Mouse (Mus musculus): ENCODE measurements around the gene Kif5a. TPM values are rescaled to one million over a fixed set of nuclear protein-coding genes. Genes with fewer than 3 reads are reported as not detected.

Kif5a gene
- polyA plus RNA-seq, 1 experiment from 2014 or later = 39.4 TPM

DNA sequence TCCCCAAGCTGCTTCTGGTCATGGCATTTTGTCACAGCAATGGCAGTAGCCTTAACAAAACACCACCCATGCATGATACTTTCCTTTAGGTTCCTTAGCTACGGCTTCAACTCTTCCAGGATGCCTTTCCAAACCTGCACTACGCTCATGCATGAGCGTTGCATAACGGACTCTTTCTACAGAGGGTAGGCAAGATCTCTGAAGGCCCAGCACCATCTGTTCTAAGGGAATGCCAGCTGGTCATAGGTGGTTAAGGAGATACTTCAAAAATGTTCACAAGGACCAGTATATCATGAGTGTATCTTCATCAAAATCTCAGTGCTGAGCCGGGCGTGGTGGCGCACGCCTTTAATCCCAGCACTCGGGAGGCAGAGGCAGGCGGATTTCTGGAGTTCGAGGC lies 46.7 kb downstream of the Kif5a start:
- Histone ChIP-seq H3K4me3 (no peak overlapping the region), H3K36me3 (no peaks in the 10 kb centered on the region), H3K27ac (no peak overlapping the region), H3K4me1 (replicated peaks) (no peaks in the 10 kb centered on the region), H3K27me3 (ENCODE audit: insufficient read depth, poor library complexity, severe bottlenecking) (peaks cover 5% of the 10 kb centered on the region; the same call in 1 of the 2 replicates), H3K9me3 (no peaks in the 10 kb centered on the region)
- 94% methylated on average over 11 of the region's 11 CpGs for WGBS
- no peak for DNase-seq (ENCODE audit: low spot score)

DNA sequence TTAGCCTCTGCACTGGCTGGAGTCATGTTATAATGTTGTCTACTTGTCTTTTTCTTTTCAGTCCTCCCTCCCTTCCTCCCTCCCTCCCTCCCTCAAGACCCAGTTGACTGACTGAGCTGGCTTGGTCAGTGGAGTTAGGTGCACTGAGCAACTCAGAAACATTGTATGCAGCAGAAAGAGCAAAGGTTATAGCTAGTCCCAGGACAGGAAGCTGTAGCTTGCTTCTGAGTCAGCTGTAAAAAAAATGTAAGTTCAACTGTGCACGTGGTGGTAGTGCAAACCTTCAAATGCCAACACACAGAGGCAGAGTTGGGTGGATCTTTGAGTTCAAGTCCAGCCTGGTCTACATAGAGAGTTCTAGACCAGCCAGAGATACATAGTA lies 48.7 kb downstream of the Kif5a start:
- H3K4me1 ChIP-seq (replicated peaks) = peaks cover 18% of the 10 kb centered on the region
- peaks cover 5% of the 10 kb centered on the region; the same call in 1 of the 2 replicates for H3K27me3 ChIP-seq (ENCODE audit: insufficient read depth, poor library complexity, severe bottlenecking)
- DNase-seq (ENCODE audit: low spot score) = no peak
- no peaks in the 10 kb centered on the region for H3K9me3 ChIP-seq
- H3K4me3 ChIP-seq = no peak overlapping the region
- no peak overlapping the region for H3K27ac ChIP-seq
- 77% methylated on average over 1 of the region's 1 CpGs for WGBS
- no peaks in the 10 kb centered on the region for H3K36me3 ChIP-seq

DNA sequence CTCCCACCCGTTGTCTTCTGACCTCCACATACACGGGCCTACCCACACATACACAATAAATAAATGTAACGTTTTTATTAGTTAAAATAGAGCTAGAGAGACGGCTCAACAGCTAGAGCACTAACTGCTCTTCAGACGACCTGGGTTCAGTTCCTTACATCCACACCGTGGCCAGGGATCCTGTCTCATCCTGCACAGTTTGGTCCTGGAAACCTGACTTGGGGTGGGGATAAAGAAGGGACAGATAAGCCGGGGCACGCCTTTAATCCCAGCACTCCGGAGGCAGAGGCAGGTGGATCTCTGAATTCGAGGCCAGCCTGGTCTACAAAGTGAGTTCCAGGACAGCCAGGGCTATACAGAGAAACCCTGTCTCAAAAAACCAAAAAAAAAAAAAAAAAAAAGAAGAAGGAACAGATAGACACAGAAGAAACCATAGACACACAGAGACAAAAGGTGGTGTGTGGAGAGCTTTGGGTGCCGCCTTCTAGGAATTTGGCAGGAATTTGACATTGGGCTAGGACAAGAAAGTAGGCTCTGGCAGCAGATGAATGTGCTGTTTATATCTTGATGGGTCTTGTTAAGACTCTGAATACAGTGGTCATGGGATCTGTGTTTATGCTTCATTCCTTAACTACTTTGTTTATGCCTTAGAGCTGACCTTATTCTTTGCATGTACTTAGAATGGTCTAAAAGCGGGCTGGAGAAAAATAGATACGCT lies 49.3 kb downstream of the Kif5a start:
- Histone ChIP-seq H3K9me3 (no peaks in the 10 kb centered on the region), H3K27me3 (ENCODE audit: insufficient read depth, poor library complexity, severe bottlenecking) (peaks cover 5% of the 10 kb centered on the region; the same call in 1 of the 2 replicates), H3K4me1 (replicated peaks) (peaks cover 20% of the 10 kb centered on the region), H3K27ac (no peak overlapping the region), H3K36me3 (peaks cover 1% of the 10 kb centered on the region; the same call in 1 of the 2 replicates), H3K4me3 (no peak overlapping the region)
- WGBS = 85% methylated on average over 13 of the region's 13 CpGs
- no peak for DNase-seq (ENCODE audit: low spot score)

DNA sequence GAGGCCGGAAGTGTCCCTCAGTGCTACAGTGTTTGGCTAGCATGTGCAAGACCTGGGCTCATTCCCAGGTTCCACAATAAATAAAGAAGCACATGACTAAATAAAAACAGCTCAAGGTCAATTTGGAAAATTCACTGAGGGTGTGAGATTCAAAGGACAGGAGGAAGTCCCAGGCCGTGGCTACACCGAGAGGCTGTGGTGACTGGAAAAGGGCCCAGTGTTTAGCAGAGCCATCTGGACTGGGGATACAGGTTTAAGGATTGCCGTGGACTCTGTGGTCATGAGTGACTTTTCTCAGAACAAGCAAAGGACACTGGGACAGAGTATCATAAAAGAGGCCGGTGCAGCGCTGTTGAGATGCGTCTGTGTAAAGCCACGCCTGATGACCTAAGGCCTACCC lies 49.9 kb downstream of the Kif5a start:
- no peak overlapping the region for H3K27ac ChIP-seq
- H3K36me3 ChIP-seq = peaks cover 7% of the 10 kb centered on the region
- H3K27me3 ChIP-seq (ENCODE audit: insufficient read depth, poor library complexity, severe bottlenecking) = peaks cover 5% of the 10 kb centered on the region; the same call in 1 of the 2 replicates
- H3K9me3 ChIP-seq = no peaks in the 10 kb centered on the region
- 92% methylated on average over 8 of the region's 8 CpGs for WGBS
- H3K4me1 ChIP-seq (replicated peaks) = peaks cover 20% of the 10 kb centered on the region
- no peak for DNase-seq (ENCODE audit: low spot score)
- H3K4me3 ChIP-seq = no peak overlapping the region; the same call in 1 of the 2 replicates

DNA sequence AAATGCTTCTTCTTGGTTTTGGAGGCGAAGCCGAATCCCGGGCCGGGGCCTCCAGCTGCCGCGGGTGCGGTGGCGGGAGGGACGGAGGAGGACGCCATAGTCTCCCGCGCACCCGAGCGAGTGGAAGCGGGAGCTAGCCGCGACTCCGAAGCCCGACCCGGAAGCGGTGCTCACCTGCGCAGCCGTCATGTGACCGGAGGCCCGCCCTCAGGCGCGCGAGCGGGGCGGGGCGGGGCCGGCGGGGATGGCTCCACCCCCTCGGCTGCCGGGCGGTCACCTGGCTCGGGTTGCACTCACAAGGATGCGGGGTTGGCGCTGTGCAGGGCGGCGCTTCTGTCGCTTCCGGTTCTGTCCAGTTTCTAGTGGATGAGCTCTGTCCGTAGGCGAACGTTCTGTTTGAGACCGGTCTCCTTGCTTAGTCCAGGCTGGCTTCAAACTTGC lies 51.7 kb downstream of the Kif5a start, which contains the start of gene Pip4k2c:
TSS of gene Pip4k2c (minus strand) at position 172 of the 441 bp plus-strand sequence.
- H3K4me3 ChIP-seq = peak within 1 kb of the TSS; percentile 76
- H3K27me3 ChIP-seq (ENCODE audit: insufficient read depth, poor library complexity, severe bottlenecking) = peaks cover 5% of the 10 kb centered on the region; the same call in 1 of the 2 replicates
- peaks cover 20% of the 10 kb centered on the region for H3K4me1 ChIP-seq (replicated peaks)
- DNase-seq (ENCODE audit: low spot score) = peak; percentile 88
- under 1% methylated on average over 47 of the region's 47 CpGs for WGBS
- no peaks in the 10 kb centered on the region for H3K9me3 ChIP-seq
- H3K36me3 ChIP-seq = peaks cover 25% of the 10 kb centered on the region
- peak within 1 kb of the TSS; percentile 87 for H3K27ac ChIP-seq

DNA sequence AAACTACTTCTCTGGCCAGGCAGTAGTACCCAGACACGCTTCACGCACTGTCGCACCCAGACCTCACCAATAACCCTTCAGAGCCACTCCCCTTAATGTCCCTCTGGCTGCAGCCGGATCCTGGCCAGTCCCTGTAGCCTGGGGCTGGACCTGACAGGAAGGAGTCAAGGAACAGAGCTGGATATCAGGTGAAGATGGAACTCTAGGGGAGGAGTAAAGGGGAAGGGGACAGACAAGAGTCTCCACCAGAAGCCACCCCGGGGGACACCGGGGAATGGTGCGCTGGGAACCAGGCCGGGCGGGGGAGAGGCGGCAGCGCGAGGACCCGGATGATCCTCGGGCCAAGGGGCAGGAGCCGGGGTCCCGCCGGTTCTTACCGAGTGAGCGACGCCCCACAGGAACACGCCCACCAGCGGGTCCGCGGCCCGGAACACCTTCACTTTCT lies 52.2 kb downstream of the Kif5a start:
- Histone ChIP-seq H3K9me3 (no peaks in the 10 kb centered on the region), H3K4me1 (replicated peaks) (peaks cover 20% of the 10 kb centered on the region), H3K27ac (peak overlapping the region; percentile 87), H3K36me3 (peaks cover 30% of the 10 kb centered on the region), H3K27me3 (ENCODE audit: insufficient read depth, poor library complexity, severe bottlenecking) (peaks cover 5% of the 10 kb centered on the region; the same call in 1 of the 2 replicates), H3K4me3 (peak overlapping the region; percentile 76)
- DNase-seq (ENCODE audit: low spot score) = no peak
- WGBS = under 1% methylated on average over 25 of the region's 25 CpGs

DNA sequence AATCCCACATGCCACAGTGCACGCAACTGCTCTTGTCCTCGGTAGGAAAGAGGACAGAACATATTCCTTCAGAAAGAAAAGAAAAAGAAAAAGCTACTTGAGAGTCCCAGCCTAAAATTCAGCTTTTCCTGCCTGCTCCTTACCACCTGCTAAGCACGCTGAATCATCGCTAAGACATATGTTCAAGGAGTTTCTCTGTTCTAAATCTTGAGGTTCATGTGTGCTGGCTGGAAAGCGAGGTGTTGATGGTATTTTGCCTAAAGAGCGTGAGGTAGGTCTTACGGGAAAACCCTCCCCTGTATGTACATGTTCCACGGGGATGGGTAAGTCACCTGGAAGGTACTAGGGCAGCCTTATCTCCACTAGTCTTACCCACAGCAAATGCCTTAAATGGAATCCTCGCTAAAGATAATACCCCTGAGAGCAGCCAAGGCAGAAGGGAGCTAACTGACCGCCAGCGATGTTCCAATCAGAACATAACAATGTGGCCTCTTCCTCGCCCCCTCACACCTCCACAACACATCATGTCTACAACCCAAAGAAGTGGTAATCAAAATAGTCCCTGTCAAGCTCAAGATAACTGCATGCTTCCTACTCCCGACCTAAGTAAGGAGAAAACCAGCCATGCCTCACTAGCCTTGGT lies 53.1 kb downstream of the Kif5a start:
- WGBS = 89% methylated on average over 13 of the region's 13 CpGs
- Histone ChIP-seq H3K4me1 (replicated peaks) (peaks cover 20% of the 10 kb centered on the region), H3K27me3 (ENCODE audit: insufficient read depth, poor library complexity, severe bottlenecking) (peaks cover 5% of the 10 kb centered on the region; the same call in 1 of the 2 replicates), H3K4me3 (peak overlapping the region; percentile 76), H3K9me3 (no peaks in the 10 kb centered on the region), H3K36me3 (peaks cover 39% of the 10 kb centered on the region), H3K27ac (no peak overlapping the region)
- DNase-seq (ENCODE audit: low spot score) = no peak

DNA sequence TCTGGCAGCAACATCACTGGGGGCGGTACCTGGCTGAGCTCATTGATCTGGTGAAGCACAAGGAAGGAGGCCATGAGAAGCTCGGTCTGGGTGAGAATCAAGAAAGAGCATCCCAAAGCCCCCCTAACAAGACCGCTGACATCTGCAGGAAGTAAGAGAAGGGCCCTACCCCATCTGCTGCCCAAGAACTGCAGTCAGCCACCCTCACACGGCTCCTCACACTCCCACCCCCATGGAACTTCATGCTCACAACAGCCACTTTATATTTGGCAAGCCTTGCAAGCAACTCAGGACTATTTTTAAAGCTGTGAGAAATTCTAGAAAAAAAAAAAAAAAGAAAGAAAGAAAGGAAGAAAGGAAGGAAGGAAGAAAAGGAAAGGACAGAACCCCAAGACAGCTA lies 54.2 kb downstream of the Kif5a start:
- 83% methylated on average over 4 of the region's 4 CpGs for WGBS
- Histone ChIP-seq H3K9me3 (no peaks in the 10 kb centered on the region), H3K27ac (no peak overlapping the region), H3K4me3 (no peak overlapping the region), H3K4me1 (replicated peaks) (peaks cover 20% of the 10 kb centered on the region), H3K36me3 (peaks cover 49% of the 10 kb centered on the region), H3K27me3 (ENCODE audit: insufficient read depth, poor library complexity, severe bottlenecking) (peaks cover 5% of the 10 kb centered on the region; the same call in 1 of the 2 replicates)
- DNase-seq (ENCODE audit: low spot score) = no peak

DNA sequence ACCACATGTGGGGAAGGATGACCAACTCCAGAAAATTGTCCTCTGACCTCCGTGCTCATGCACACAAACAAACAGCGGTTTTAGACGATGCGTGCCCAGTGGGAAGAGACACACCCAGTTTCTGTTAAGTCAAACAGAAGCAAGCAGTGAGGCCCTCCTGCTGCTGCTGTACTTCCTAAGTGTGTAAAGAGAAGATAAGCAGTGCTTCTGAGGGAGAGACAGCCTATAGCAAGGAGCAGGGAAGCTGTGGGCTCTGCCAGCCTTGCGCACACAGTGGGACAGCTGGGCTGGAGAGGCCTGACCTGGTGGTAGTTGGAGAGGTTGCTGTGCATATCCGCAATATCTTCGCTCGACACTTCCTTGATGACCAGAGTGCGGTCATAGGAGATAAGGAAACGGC lies 57.8 kb downstream of the Kif5a start:
- Histone ChIP-seq H3K27ac (no peak overlapping the region), H3K27me3 (ENCODE audit: insufficient read depth, poor library complexity, severe bottlenecking) (no peaks in the 10 kb centered on the region), H3K9me3 (no peaks in the 10 kb centered on the region), H3K4me1 (replicated peaks) (peaks cover 12% of the 10 kb centered on the region), H3K4me3 (no peak overlapping the region), H3K36me3 (peaks cover 80% of the 10 kb centered on the region)
- 91% methylated on average over 10 of the region's 10 CpGs for WGBS
- DNase-seq (ENCODE audit: low spot score) = no peak

DNA sequence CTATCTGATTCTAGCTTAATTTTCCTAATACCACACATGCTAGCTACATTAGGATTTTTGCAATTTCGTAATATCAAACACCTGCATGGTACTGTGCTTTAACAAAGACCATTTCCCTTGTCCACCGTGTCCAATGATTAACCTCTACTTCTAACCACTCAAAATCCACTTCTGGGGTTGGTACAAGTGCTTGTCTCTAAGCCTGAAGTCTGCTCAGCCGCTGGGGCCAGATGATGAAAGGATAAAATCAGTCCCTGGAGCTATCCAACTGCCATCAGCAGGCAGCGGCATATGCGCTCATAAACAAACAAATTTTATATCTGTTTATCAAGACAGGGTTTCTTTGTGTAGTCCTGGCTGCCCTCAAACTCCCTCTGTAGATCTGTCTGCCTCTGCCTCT lies 58.6 kb downstream of the Kif5a start:
- H3K9me3 ChIP-seq = no peaks in the 10 kb centered on the region
- no peak for DNase-seq (ENCODE audit: low spot score)
- peaks cover 88% of the 10 kb centered on the region for H3K36me3 ChIP-seq
- peaks cover 5% of the 10 kb centered on the region for H3K4me1 ChIP-seq (replicated peaks)
- peak overlapping the region; percentile 10; the same call in 1 of the 2 replicates for H3K27ac ChIP-seq
- WGBS = 93% methylated on average over 5 of the region's 5 CpGs
- H3K4me3 ChIP-seq = no peak overlapping the region
- H3K27me3 ChIP-seq (ENCODE audit: insufficient read depth, poor library complexity, severe bottlenecking) = no peaks in the 10 kb centered on the region

DNA sequence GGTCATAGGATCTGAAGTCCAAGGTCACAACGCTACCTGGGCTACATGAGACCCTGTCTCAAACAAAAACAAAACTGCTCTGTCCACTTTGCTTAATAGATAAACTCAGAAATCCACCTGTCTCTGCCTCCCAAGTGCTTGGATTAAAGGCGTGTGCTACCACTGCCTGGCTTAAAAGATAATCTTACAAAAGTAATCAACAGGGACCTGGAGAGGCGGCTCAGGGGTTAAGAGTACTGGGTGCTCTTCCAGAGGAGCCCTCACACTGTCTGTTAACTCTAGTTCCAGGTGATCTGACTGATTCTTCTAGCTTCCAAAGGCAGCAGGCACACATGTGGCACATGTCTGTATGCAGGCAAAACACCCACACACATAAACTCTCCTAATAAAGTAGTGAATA lies 60.0 kb downstream of the Kif5a start:
- no peaks in the 10 kb centered on the region for H3K27me3 ChIP-seq (ENCODE audit: insufficient read depth, poor library complexity, severe bottlenecking)
- H3K9me3 ChIP-seq = no peaks in the 10 kb centered on the region
- H3K4me3 ChIP-seq = no peak overlapping the region
- 92% methylated on average over 3 of the region's 3 CpGs for WGBS
- H3K27ac ChIP-seq = no peak overlapping the region
- no peak for DNase-seq (ENCODE audit: low spot score)
- H3K4me1 ChIP-seq (replicated peaks) = peaks cover 5% of the 10 kb centered on the region; the same call in 1 of the 2 replicates
- peaks cover 94% of the 10 kb centered on the region for H3K36me3 ChIP-seq

DNA sequence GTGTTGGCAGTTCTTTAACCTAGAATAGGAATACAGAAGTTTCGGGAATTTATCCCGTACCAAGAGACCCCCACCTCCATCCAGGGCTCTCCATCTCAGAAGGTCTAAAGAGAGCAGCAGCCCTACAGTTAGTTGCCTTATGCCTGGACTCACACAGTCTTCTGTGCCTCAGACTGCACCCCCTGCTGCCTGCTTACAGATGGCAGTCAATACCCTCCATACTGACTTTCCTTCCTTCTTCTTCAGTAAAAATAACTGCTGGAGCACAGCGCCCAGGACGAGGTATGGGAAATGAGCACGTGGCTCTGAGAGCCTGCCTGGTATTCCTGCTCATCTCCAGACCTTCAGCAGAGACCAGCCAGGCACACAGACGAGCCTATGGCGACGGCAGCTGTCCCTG lies 62.9 kb downstream of the Kif5a start:
- Histone ChIP-seq H3K27ac (no peak overlapping the region), H3K9me3 (no peaks in the 10 kb centered on the region), H3K27me3 (ENCODE audit: insufficient read depth, poor library complexity, severe bottlenecking) (no peaks in the 10 kb centered on the region), H3K36me3 (peaks cover 77% of the 10 kb centered on the region), H3K4me3 (no peak overlapping the region), H3K4me1 (replicated peaks) (peaks cover 29% of the 10 kb centered on the region)
- WGBS = 87% methylated on average over 8 of the region's 8 CpGs
- no peak for DNase-seq (ENCODE audit: low spot score)

DNA sequence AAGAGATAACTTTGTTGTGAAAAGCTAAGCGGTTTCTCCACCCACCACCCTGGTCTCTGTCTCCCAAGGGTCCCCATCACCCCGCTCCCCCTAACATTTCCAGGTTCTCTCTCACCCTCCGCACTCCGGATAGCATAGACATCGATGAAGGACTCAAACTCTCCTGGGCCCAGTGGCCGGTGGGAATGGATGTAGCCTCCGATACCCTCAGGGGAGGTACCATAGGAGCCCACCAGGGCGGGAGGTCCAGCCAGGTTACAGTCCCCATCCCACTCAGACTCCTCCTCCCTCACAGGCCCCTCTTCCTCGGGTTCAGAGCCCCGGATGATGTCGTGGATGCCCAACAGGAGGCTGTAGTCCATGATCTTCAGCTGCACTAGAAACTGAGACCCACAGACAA lies 63.7 kb downstream of the Kif5a start:
- DNase-seq (ENCODE audit: low spot score) = no peak

More for the DNA sequence above, 63.7 kb downstream of the Kif5a start:
- Histone ChIP-seq H3K27ac (no peak overlapping the region), H3K27me3 (ENCODE audit: insufficient read depth, poor library complexity, severe bottlenecking) (no peaks in the 10 kb centered on the region), H3K36me3 (peaks cover 69% of the 10 kb centered on the region), H3K4me3 (no peak overlapping the region), H3K9me3 (no peaks in the 10 kb centered on the region), H3K4me1 (replicated peaks) (peaks cover 35% of the 10 kb centered on the region)
- 86% methylated on average over 11 of the region's 11 CpGs for WGBS

All from hindbrain, embryonic 10.5 days (tissue).